Mouse (Mus musculus): Measurements from ENCODE around the gene Ddx52.

Gene Ddx52

GRCm38 (mm10) chr11:83941950-83942840, at the start of gene Ddx52:
Gene Ddx52 (plus strand): TSS chr11:83942062.
- WGBS: 1% methylated on average over 49 of the region's 49 CpGs

GRCm38 (mm10) chr11:83893325-83893724, 48.5 kb upstream of the Ddx52 start:
- 89% methylated on average over 9 of the region's 9 CpGs for WGBS

GRCm38 (mm10) chr11:83896430-83897410, 45.1 kb upstream of the Ddx52 start:
- WGBS: 83% methylated on average over 16 of the region's 16 CpGs

GRCm38 (mm10) chr11:83897569-83897968, 44.3 kb upstream of the Ddx52 start:
- WGBS: 90% methylated on average over 7 of the region's 7 CpGs

- WGBS: 89% methylated on average over 3 of the region's 3 CpGs
Measured at GRCm38 (mm10) chr11:83902812-83903211, 39.0 kb upstream of the Ddx52 start.

GRCm38 (mm10) chr11:83905756-83906155, 36.1 kb upstream of the Ddx52 start:
- 87% methylated on average over 5 of the region's 5 CpGs for WGBS

GRCm38 (mm10) chr11:83908376-83908775, 33.5 kb upstream of the Ddx52 start:
- 39% methylated on average over 7 of the region's 7 CpGs for WGBS

GRCm38 (mm10) chr11:83913824-83914311, 28.0 kb upstream of the Ddx52 start:
- WGBS: 81% methylated on average over 8 of the region's 8 CpGs

GRCm38 (mm10) chr11:83914501-83914900, 27.4 kb upstream of the Ddx52 start:
- WGBS: 92% methylated on average over 4 of the region's 4 CpGs

GRCm38 (mm10) chr11:83922600-83922999, 19.3 kb upstream of the Ddx52 start:
- 88% methylated on average over 2 of the region's 2 CpGs for WGBS

GRCm38 (mm10) chr11:83927097-83927496, 14.8 kb upstream of the Ddx52 start:
- 58% methylated on average over 3 of the region's 3 CpGs for WGBS

- 73% methylated on average over 10 of the region's 10 CpGs for WGBS
Measured at GRCm38 (mm10) chr11:83932506-83933106, 9.3 kb upstream of the Ddx52 start.

- whole genome bisulfite sequencing: 88% methylated on average over 4 of the region's 4 CpGs
Measured at GRCm38 (mm10) chr11:83933376-83933775, 8.5 kb upstream of the Ddx52 start.

GRCm38 (mm10) chr11:83935986-83936665, 5.7 kb upstream of the Ddx52 start:
- WGBS: 20% methylated on average over 7 of the region's 7 CpGs

- 77% methylated on average over 8 of the region's 8 CpGs for whole genome bisulfite sequencing
Measured at GRCm38 (mm10) chr11:83938556-83938955, 3.3 kb upstream of the Ddx52 start.

GRCm38 (mm10) chr11:83956822-83957221, 15.0 kb downstream of the Ddx52 start:
- WGBS: 57% methylated on average over 2 of the region's 2 CpGs

- 54% methylated on average over 3 of the region's 3 CpGs for WGBS
Measured at GRCm38 (mm10) chr11:83961983-83962382, 20.1 kb downstream of the Ddx52 start.

- 1% methylated on average over 69 of the region's 76 CpGs for WGBS
Measured at GRCm38 (mm10) chr11:83963991-83964921, 22.4 kb downstream of the Ddx52 start, which contains the start of gene Synrg. Gene Synrg (plus strand): TSS chr11:83964428.

- 64% methylated on average over 8 of the region's 8 CpGs for WGBS
Measured at GRCm38 (mm10) chr11:83967436-83968204, 25.8 kb downstream of the Ddx52 start.

All from cerebral cortex, adult 2 months (tissue).